Mouse (Mus musculus): ENCODE data around the gene Ghrl.
"Not testable (repeated sequence)": the region's sequence is repeated elsewhere in the genome, so short reads cannot be mapped to it uniquely, and the experiment has no call there.

The Ghrl gene

GRCm38 (mm10) chr6:113695766-113696355, 23.8 kb downstream of the Ghrl start:
- no peak for DNase-seq

- no peak for DNase-seq
Measured at GRCm38 (mm10) chr6:113695203-113695602, 24.5 kb downstream of the Ghrl start.

- DNase-seq = no peak
Measured at GRCm38 (mm10) chr6:113693377-113693776, 26.3 kb downstream of the Ghrl start.

- no peak for DNase-seq
Measured at GRCm38 (mm10) chr6:113692661-113693133, 27.0 kb downstream of the Ghrl start.

- DNase-seq = no peak
Measured at GRCm38 (mm10) chr6:113691084-113691462, 28.6 kb downstream of the Ghrl start.

GRCm38 (mm10) chr6:113690400-113691083, 29.1 kb downstream of the Ghrl start:
- DNase-seq = no peak

- no peak for DNase-seq
Measured at GRCm38 (mm10) chr6:113690008-113690399, 29.7 kb downstream of the Ghrl start.

- DNase-seq = peak; percentile 40 to 54
Measured at GRCm38 (mm10) chr6:113686551-113687125, 33.0 kb downstream of the Ghrl start.

GRCm38 (mm10) chr6:113683081-113683825, 36.4 kb downstream of the Ghrl start:
- no peak for DNase-seq

- peak; percentile 74 to 78 for DNase-seq
Measured at GRCm38 (mm10) chr6:113681271-113681670, 38.4 kb downstream of the Ghrl start.

- DNase-seq = no peak
Measured at GRCm38 (mm10) chr6:113679993-113680566, 39.6 kb downstream of the Ghrl start.

- DNase-seq = peak in 1 of 2 experiments; percentile 18
Measured at GRCm38 (mm10) chr6:113678246-113679012, 41.3 kb downstream of the Ghrl start.

GRCm38 (mm10) chr6:113677070-113677734, 42.5 kb downstream of the Ghrl start:
- no peak for DNase-seq

- no peak for DNase-seq
Measured at GRCm38 (mm10) chr6:113675991-113676390, 43.7 kb downstream of the Ghrl start.

- no peak for DNase-seq
Measured at GRCm38 (mm10) chr6:113675234-113675633, 44.4 kb downstream of the Ghrl start.

- no peak for DNase-seq
Measured at GRCm38 (mm10) chr6:113672989-113673388, 46.7 kb downstream of the Ghrl start.

GRCm38 (mm10) chr6:113672029-113672428, 47.7 kb downstream of the Ghrl start:
- not testable (repeated sequence) for DNase-seq

- no peak for DNase-seq
Measured at GRCm38 (mm10) chr6:113669821-113670220, 49.9 kb downstream of the Ghrl start.

GRCm38 (mm10) chr6:113668287-113669154, 51.2 kb downstream of the Ghrl start:
- no peak for DNase-seq

GRCm38 (mm10) chr6:113667611-113668122, 52.0 kb downstream of the Ghrl start:
- DNase-seq = no peak
